Mouse (Mus musculus) liver, postnatal 0 days (tissue): ENCODE data around the gene Traf3.

ENCODE experiments used
- CTCF ChIP-seq: sonication (generic); IDR thresholded peaks from 2 replicates; pipeline ENCODE4 v1.5.1; 2016; ENCODE audit warnings: antibody characterized with exemption, low read depth
- EP300 ChIP-seq: IDR thresholded peaks from 2 replicates; pipeline ENCODE4 v1.6.1; 2016; ENCODE audit warnings: antibody characterized with exemption, low read depth, mild to moderate bottlenecking

- no peak for TF ChIP-seq CTCF
- TF ChIP-seq EP300: no peak
Observed at GRCm38 (mm10) chr12:111238778-111239177, 72.6 kb downstream of the Traf3 start.
